Mouse (Mus musculus) spleen, adult 12 weeks (tissue): ENCODE measurements around the gene Axl.
"Not testable (repeated sequence)": the region's sequence is repeated elsewhere in the genome, so short reads cannot be mapped to it uniquely, and the experiment has no call there.

Source experiments
- DNase-seq: peaks from one replicate; pipeline ENCODE4 v3.0.0; 2022; ENCODE audit warnings: low spot score

Gene Axl

DNA sequence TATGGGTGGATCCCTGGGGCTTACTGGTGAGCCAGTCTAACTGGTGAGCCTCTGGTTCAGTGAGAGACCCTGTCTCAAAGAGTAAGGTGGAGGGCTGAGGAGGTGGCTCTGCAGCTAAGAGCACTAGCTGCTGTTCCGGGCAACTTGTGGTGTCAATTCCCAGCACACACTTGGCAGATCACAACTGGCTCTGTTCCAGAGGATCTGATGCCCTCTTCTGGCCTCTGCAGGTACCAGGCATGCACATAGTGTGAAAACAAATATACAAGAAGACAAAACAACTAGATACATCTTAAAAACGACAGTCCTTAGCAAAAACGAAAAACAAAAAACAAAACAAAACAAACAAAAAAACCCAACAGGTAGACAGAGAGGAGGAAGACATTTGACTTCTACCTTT is 5.2 kb upstream of the Axl start:
- DNase-seq: no peak

DNA sequence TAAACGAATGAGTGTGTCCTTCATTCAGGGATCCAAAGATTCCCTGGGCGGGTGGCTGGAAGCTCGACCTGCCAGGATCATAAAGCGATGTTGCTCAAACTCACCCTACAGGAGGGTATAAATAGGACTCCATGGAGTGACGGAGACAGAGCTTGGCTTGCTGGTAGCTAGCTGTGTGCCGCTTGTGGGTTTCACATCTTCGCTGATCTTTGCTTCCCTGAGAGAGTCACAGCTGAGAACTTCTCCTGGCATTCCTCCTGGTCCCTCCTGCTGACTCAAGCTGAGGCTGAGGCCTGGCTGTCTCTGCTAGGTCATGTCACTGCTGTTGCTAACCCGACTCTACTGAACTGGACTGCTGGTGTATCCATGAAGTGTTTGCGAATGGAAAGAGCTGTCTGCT is 4.5 kb upstream of the Axl start:
- not testable (repeated sequence) for DNase-seq

DNA sequence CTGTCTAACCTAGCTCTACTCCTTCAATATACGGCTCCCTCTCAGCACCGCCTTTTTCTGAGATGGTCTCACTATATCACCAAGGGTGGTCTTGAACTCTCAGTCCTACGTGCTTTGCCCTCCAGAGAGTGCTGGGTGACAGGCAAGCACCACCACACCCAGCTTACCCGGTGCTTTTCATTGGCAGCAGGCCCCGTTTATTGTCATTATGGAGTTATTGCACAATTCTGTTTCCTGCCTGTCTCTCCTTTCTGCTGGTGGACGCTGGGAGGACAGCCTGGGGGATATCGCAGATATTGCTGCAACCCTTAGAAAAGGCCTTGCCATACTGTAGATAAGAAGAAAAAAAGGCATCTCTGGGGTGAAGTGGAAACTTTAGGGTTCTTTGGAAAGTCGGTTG is 2.1 kb upstream of the Axl start:
- DNase-seq: no peak

DNA sequence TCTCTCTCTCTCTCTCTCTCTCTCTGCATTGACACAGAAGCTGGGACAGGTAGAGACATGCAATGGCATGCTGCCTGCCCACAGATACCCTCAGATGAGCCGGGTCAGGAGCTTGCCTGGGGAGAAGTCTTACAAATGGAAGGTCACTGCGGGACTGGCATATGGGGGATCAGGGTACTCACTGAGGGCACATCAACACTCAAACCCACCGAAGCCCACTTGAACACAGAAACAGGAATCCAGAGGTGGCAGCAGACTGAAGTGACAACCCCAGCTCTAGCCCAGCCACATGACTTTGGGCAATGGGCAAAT is 580 bp upstream of the Axl start:
- DNase-seq: no peak

DNA sequence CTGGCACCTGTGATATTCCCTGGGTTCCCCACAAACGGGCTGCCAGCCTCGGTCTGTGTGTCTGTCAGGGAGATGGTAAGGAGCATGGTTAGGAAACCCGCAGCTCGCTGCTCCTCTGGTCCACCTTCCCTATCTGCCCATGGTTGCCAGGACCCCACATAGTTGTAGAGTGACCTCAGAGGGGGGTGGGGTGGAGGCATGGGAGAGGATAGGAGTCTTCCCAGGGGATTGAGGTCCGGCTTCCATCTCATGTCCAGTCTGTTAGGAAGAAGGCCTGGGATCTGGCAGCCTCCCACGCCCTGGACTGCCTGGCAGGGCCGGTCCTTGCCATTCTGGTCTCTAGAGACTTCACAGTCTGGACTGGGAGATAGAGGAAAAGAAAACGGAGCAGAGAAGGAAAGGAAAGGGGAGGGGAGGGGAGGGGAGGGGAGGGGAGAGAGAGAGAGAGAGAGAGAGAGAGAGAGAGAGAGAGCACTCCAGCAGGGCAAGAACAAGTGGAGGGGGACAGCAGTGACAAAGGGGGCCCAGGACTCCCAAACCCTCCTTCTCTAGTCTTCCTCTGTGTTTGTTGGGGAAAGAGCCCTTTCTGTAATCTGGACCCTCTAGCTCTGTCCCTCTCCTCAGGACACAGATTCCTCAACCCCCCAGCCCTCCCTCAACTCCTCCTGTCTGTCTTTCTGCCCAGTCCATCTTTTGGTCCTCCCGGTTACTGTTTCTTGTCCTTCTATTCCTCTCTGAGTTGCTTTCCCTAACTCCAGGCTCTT is 867 bp downstream of the Axl start:
- DNase-seq: no peak

DNA sequence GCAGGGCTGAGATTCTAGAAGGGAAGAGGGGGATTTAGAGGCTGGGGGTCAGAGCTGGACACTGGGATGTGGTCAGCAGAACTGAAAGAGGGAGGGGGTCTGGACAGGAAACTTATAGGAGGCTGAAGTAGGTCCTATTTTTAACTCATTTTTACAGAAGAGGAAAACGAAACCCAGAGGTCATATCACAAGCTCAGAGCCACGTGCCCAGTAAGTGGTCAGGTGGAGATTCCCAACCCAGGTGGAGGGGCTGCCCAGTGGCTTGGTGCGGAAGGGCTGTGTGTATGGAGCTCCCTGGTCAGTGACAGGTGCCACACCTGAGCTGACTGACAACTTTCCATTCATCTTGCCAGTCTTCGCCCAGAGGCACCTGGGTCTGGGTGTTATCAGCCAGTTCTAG is 1.5 kb downstream of the Axl start:
- DNase-seq: no peak

DNA sequence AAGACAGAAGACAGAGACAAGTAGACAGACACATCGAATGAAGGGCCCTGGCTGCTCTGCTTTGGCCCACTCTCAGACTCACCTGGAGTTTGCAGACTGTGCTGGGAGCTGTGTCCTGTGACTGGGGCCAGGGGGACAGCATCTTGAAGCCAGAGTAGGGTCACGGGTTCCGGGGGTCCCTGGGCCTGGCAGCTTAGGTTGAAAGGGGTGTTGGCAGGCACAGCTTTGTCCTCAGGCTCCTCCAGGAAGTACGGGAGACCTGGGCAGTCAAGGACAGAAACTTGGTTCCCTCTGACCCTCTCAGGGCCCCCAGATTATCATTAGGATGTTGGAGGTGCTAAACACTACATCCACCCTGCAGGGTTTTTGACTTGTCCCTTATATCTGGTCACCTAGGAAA is 2.8 kb downstream of the Axl start:
- DNase-seq: no peak

DNA sequence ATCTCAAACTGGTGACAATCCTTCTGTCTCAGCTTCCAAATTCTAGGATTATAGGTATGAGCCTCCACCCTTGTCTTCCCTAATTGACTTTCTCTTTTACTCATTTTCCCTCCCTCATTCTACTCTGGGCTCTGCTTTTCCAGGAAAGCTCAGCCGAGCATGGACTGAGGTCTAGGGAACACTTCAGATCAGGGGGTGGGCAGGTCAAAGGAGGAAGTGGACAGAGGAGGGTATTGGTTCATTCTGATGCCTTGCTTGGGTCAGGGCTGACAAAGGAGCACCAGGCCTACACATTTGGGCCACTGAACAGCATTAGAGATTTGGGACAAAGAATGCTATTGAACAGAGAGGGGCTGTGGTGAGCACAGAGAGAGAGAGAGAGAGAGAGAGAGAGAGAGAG is 3.7 kb downstream of the Axl start:
- no peak for DNase-seq

DNA sequence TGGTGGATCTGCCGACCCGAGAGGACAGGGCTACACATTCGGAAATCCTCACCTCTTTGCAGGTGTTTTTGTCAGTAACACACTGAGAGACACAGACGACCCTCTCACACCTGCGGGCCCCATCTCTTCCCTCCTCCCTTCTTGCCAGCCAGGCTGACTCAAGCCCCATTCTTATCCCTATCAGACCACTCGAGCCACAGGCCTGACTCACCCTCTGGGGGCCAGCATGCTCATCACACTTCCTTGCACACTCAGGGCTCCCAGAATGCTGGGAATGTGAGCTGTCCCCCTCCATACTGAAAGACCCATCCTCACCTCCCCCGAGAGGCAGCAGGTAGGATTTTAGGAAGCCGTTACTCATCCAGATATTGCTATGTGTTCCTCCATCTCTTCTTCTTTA is 4.8 kb downstream of the Axl start:
- DNase-seq: no peak

DNA sequence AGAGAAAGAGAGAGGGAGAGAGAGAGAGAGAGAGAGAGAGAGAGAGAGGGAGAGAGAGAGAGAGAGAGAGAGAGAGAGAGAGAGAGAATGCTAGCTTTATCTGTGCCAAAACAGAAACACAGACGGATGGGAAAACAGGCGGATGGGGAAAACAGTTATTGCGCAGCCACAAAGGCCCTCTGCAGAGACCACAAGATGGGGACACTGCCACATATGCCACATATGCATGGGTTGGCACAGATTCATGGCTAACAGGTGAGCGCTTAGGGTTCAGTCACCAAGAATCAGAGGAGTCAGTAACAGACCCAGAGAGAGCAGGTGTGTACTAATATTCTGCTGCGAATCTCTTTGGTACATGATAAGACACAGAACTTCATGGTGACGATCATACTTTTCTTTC is 5.8 kb downstream of the Axl start:
- DNase-seq: no peak

DNA sequence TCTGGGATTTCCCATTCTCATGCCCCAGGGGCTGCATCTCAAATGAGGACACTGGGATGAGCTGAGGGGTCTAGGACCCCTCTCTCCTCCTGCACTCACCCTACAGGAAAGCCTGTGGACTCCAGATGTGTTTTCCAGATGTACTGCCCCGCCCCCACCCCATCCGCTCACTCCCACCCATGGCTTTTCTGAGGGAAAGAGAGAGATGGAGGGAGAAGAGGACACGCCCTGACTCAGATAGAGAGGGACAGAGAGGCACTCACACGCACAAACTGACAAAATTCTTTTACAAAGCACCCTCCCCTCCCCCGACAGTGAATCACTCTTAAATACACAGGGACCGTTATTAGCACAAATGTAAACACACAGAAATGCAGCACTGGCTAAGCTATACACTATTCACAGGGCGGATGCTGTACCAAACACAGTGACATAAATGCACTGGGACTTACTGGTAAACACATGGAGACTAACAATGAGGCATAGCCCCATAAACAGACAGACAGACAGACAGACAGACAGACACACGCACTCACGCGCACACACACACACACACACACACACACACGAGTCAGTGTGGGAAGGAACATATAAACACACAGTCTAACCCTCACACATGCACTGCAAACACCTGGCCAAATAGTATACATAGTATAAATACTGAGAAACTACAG is 6.4 kb downstream of the Axl start:
- no peak for DNase-seq

DNA sequence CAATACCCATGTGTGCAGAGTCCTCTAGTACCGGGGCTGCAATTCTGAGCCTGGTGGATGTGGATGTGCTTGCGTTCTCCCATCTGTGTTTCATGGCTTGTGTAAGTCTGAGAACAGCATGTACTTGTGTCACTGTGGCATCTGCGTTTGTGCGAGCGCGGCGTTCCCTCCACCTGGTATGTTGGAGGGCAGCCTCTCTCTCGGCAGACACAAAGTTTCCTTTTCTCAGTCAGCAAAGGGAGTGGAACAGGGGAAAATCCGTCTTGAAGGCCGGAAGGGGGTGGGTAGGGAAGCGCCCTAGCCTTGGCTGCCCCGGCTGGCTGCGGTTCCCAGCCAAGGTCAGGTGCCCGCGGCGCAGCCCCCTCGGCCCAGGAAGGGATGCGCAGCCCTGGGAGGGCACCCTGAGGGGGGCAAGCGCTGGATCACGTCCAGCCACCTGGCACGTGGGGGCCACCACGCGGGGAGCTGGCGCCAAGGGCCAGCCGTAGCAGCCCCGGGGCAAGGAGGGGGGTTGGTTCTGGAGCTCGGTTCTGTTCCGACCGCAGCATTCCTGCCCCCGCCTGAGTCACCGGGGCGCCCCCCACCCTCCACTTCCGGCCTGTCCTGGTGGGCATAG is 7.1 kb downstream of the Axl start:
- DNase-seq: no peak

DNA sequence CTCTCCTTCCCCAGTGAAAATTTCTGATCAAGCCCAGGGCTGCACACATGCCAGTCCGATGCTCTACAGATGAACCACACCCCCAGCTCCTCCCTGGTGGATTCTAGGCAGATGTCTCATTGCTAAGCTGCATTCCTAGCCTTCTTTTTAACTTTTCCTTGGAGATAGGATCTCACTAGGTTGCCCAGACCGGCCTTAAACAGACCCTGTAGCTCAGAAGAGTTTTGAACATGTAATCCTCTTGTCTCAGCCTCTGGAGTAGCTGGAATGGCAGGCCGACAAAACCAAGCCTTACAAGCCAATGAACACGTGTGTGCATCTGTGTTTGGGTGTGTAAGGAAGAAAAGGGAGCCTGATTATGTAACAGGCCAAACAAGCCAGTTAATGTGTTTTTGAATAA is 7.8 kb downstream of the Axl start:
- DNase-seq: no peak

DNA sequence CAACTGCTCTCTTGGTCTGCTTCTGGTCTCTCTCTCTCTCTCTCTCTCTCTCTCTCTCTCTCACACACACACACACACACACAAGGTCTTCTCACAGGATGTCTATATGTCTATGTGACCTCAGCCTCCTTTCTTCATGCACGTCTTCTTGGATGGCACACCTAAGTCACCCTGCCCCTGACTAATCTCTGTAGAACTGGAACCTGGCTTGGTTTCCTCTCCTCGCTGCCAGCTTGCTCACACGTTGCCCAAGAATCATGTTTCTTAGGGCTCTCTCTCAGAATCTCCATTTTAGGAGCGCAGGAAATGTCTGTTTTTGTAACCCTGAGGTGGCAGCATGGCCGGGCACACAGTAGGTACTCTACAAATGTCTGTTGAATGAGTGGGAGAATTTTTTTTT is 8.5 kb downstream of the Axl start:
- no peak for DNase-seq

DNA sequence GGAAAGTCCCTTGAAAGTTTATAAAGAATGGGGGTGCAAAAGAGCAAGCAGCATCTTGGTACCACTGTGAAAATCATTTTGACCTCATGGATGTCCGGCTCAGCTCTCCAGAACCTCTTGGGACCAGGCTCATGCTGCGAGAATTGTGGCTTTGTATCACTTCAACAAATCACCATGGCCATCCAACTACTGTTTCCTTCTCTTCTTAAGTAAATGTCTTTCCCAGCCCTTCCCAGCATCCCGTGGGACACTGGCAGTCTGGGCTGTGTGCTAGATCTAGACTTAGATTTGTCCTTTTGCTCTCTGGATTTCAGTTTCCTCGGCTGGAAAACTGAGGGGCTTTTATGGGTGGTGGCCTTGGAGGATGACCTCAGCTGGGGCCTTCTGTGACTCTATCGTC is 20.3 kb downstream of the Axl start:
- DNase-seq: no peak

DNA sequence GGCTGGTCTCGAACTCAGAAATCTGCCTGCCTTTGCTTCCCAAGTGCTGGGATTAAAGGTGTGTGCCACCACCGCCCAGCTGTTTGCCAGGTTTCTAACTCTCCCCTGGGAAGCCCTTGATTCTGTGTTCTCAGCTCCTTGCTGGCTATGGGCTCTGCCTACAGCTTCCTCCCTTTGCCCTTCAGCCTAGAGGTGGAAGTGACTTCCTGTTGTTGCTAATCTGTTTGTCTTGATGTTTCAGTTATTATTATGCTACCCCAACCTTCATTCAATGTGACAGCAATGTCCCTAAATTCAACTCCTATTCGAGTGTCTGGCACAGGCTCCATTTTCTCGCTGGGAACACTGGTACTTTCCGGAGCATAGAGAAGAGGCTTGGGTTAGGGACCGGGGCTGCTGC is 22.4 kb downstream of the Axl start:
- no peak for DNase-seq

DNA sequence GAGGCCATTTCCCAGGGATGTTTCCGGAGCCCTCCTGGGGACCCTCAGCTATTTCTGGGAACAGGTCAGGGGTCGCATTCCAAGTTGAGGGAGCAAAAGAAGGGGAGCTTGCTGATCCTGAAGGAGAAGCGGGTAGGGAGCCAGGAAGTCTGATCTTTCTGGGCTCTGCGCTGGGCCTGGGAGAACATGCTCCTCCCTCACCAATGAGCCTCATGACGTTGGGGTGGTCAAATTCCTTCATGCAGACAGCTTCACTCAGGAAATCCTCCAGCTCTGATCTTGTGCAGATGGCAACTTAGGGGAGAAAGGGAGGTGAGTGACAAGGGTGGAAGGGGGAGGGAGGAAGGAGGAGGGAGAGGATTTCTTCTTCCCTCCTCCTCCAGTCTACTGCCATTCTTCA is 24.3 kb downstream of the Axl start:
- no peak for DNase-seq

DNA sequence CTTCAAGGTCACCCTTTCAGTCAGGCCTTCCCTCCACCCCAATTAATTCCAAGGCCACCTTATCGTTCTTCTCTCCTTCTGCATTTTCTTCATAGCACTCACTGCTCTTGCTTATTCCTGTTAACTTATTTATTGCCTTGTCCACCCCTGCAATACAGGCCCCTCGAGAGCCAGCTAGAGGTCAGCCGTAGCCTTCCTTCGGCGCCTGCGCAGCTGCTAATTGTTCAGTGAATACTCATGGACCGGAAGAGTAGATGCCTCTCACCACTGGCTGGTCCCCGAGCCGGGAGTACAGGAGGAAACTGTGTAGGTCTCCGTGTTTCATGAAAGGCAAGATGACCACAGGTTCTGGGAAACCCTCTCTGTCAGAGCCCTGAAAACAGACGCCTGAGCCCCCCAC is 24.8 kb downstream of the Axl start:
- no peak for DNase-seq

DNA sequence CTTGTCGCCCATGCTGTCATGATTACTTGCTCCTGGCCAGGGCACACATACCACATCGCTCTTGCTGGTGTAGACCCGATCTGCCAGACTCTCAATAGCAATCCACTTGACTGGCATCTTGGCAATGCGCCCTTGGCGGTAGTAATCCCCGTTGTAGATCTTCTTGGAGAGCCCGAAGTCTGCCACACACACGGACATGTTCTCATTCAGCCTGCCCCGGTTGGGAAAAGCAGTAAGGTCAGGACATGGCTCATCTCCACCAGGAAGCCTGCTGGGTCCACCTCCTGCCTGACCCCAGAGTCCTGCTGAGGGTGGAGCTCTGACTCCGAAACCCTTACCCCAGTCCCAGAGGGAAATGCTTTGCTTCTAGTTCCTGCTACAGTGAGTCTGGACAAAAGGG is 27.2 kb downstream of the Axl start:
- no peak for DNase-seq

DNA sequence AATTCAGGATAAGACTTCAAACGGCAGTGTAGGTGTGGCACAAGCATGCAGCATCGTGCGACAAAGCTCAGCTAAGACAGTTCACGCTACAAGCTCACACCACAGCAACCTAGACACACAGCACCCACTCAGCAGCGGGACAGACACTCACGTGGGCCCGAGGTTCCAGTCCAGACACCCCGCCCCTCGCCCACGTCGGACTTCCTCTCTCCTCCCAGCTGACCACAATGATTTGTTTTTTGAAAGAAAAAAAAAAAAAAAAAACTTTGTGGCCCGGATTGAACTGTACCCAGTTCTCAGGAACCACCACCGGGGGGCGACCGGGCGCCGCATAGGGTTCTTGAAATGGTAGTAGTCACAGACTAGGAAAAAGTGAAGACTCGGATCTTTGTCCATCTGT is 32.5 kb downstream of the Axl start:
- peak; percentile 77 for DNase-seq

DNA sequence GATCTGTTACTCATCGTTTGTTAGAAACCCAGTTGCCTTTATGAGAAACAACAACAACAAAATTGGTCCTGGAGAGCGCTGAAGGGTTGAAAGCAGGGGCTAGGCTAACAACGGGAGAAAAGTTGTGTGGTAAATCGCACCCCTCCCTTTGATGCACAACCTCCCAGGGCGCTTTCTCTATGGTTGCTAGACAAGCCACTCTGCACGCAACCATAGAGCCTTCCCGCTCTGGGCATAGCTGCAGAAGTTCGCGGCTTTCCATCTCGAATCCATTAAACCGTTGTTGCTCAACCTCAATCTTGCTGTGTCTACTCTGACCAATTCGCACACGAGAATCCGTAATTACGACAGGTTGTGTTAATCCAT is 33.1 kb downstream of the Axl start:
- no peak for DNase-seq

DNA sequence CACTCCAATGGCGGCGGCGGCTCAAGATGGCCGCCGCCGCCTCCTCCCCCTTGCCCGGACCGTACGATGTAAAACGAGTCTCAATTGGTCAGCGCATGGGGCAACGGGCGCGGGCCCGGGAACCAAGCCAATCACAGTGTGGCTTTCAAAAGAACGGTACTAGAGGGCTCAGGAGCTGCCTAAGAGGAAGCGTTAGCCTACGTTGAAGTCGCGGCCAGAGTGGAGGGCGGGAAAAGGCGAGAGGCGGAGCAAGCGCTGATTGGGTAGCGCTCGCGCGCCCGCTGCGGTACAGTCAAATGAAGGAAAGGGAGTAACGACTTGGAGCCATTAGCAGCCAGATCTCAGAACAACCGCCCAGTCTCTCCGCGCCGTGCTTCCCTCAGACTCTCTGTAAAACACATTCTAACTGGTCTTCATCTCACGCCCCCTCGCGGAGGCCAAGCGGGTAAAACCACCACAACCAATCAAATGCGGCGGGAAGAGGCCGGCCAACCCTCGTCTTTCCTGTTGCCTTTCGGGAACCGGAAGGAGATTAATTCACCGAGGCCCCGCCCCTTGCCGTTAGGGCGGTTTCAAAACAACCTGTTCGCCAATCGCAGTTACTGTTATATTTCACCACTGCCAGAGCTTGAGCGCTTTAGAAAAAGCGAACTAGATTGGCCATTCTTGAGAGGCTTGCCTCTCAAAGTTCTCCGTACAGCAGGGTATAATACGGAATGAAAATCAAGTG is 33.6 kb downstream of the Axl start, which contains the start of gene Hnrnpul1:
Gene Hnrnpul1, minus strand, starts transcription at position 20 of the 730 bp plus-strand sequence.
- DNase-seq: peak; percentile 98

DNA sequence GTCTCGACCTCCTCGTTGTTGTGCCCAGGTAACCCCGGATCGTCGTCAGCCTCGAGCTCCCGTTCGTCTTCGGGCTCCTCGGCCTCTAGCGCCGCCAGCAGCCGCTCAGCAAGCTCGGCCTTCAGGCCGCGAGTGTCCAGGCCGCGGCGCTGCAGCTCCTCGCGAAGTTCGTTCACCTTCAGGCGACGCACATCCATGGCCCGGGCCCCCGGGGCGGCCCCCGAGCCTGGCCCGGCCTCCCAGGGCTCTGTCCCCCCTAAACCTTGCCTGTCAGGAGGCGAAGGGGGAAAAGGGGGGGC is 34.1 kb downstream of the Axl start:
- DNase-seq: no peak
